Mouse (Mus musculus): ENCODE data around the gene Cfap97d2.
A peak's percentile ranks its signal among the peaks of the same experiment; 100 is the strongest.
"Not testable (repeated sequence)": the region's sequence is repeated elsewhere in the genome, so short reads cannot be mapped to it uniquely, and the experiment has no call there.

Gene Cfap97d2

GRCm38 (mm10) chr8:13697196-13697595, 8.5 kb upstream of the Cfap97d2 start:
- no peaks in the 10 kb centered on the region; the same call in 1 of the 2 replicates for H3K27me3 ChIP-seq (ENCODE audit: control insufficient read depth, insufficient read depth, low read length, poor library complexity, severe bottlenecking)
- no peaks in the 10 kb centered on the region for H3K36me3 ChIP-seq (ENCODE audit: control insufficient read depth, insufficient read depth, low read length, poor library complexity, severe bottlenecking)
- no peak for DNase-seq (ENCODE audit: low read depth, low spot score)

- DNase-seq (ENCODE audit: low read depth, low spot score) = no peak
- no peaks in the 10 kb centered on the region; the same call in 1 of the 2 replicates for H3K27me3 ChIP-seq (ENCODE audit: control insufficient read depth, insufficient read depth, low read length, poor library complexity, severe bottlenecking)
These were observed 8.0 kb upstream of the Cfap97d2 start for GRCm38 (mm10) chr8:13697681-13698080.

GRCm38 (mm10) chr8:13698281-13698680, 7.4 kb upstream of the Cfap97d2 start:
- no peak for DNase-seq (ENCODE audit: low read depth, low spot score)
- Histone ChIP-seq H3K27me3 (ENCODE audit: control insufficient read depth, insufficient read depth, low read length, poor library complexity, severe bottlenecking) (no peaks in the 10 kb centered on the region; the same call in 1 of the 2 replicates), H3K36me3 (ENCODE audit: control insufficient read depth, insufficient read depth, low read length, poor library complexity, severe bottlenecking) (no peaks in the 10 kb centered on the region)

More at GRCm38 (mm10) chr8:13697681-13698080, 8.0 kb upstream of the Cfap97d2 start:
- H3K36me3 ChIP-seq (ENCODE audit: control insufficient read depth, insufficient read depth, low read length, poor library complexity, severe bottlenecking) = no peaks in the 10 kb centered on the region

- no peaks in the 10 kb centered on the region for H3K36me3 ChIP-seq (ENCODE audit: control insufficient read depth, insufficient read depth, low read length, poor library complexity, severe bottlenecking)
- H3K27me3 ChIP-seq (ENCODE audit: control insufficient read depth, insufficient read depth, low read length, poor library complexity, severe bottlenecking) = no peaks in the 10 kb centered on the region; the same call in 1 of the 2 replicates
- DNase-seq (ENCODE audit: low read depth, low spot score) = no peak
These were observed 6.3 kb upstream of the Cfap97d2 start for GRCm38 (mm10) chr8:13699323-13699949.

GRCm38 (mm10) chr8:13702755-13703154, 2.9 kb upstream of the Cfap97d2 start:
- Histone ChIP-seq H3K27me3 (ENCODE audit: control insufficient read depth, insufficient read depth, low read length, poor library complexity, severe bottlenecking) (no peaks in the 10 kb centered on the region), H3K36me3 (ENCODE audit: control insufficient read depth, insufficient read depth, low read length, poor library complexity, severe bottlenecking) (no peaks in the 10 kb centered on the region)
- DNase-seq (ENCODE audit: low read depth, low spot score) = no peak

- Histone ChIP-seq H3K36me3 (ENCODE audit: control insufficient read depth, insufficient read depth, low read length, poor library complexity, severe bottlenecking) (no peaks in the 10 kb centered on the region), H3K27me3 (ENCODE audit: control insufficient read depth, insufficient read depth, low read length, poor library complexity, severe bottlenecking) (no peaks in the 10 kb centered on the region)
- DNase-seq (ENCODE audit: low read depth, low spot score) = no peak
These were observed 1.9 kb upstream of the Cfap97d2 start for GRCm38 (mm10) chr8:13703756-13704155.

- H3K36me3 ChIP-seq (ENCODE audit: control insufficient read depth, insufficient read depth, low read length, poor library complexity, severe bottlenecking) = no peaks in the 10 kb centered on the region
- DNase-seq (ENCODE audit: low read depth, low spot score) = no peak
- H3K27me3 ChIP-seq (ENCODE audit: control insufficient read depth, insufficient read depth, low read length, poor library complexity, severe bottlenecking) = no peaks in the 10 kb centered on the region
These were observed 1.4 kb upstream of the Cfap97d2 start for GRCm38 (mm10) chr8:13704301-13704700.

GRCm38 (mm10) chr8:13706918-13707317, 1.2 kb downstream of the Cfap97d2 start:
- DNase-seq (ENCODE audit: low read depth, low spot score) = no peak
- no peaks in the 10 kb centered on the region for H3K27me3 ChIP-seq (ENCODE audit: control insufficient read depth, insufficient read depth, low read length, poor library complexity, severe bottlenecking)
- H3K36me3 ChIP-seq (ENCODE audit: control insufficient read depth, insufficient read depth, low read length, poor library complexity, severe bottlenecking) = no peaks in the 10 kb centered on the region

- DNase-seq (ENCODE audit: low read depth, low spot score) = no peak
- H3K36me3 ChIP-seq (ENCODE audit: control insufficient read depth, insufficient read depth, low read length, poor library complexity, severe bottlenecking) = no peaks in the 10 kb centered on the region
- H3K27me3 ChIP-seq (ENCODE audit: control insufficient read depth, insufficient read depth, low read length, poor library complexity, severe bottlenecking) = no peaks in the 10 kb centered on the region
These were observed 2.8 kb downstream of the Cfap97d2 start for GRCm38 (mm10) chr8:13708514-13708913.

GRCm38 (mm10) chr8:13718980-13719379, 13.3 kb downstream of the Cfap97d2 start:
- no peaks in the 10 kb centered on the region for H3K27me3 ChIP-seq (ENCODE audit: control insufficient read depth, insufficient read depth, low read length, poor library complexity, severe bottlenecking)
- DNase-seq (ENCODE audit: low read depth, low spot score) = no peak

GRCm38 (mm10) chr8:13725722-13726121, 20.0 kb downstream of the Cfap97d2 start:
- H3K36me3 ChIP-seq (ENCODE audit: control insufficient read depth, insufficient read depth, low read length, poor library complexity, severe bottlenecking) = no peaks in the 10 kb centered on the region
- peak; percentile 81 for DNase-seq (ENCODE audit: low read depth, low spot score)
- H3K27me3 ChIP-seq (ENCODE audit: control insufficient read depth, insufficient read depth, low read length, poor library complexity, severe bottlenecking) = no peaks in the 10 kb centered on the region

More at GRCm38 (mm10) chr8:13718980-13719379, 13.3 kb downstream of the Cfap97d2 start:
- H3K36me3 ChIP-seq (ENCODE audit: control insufficient read depth, insufficient read depth, low read length, poor library complexity, severe bottlenecking) = no peaks in the 10 kb centered on the region

- DNase-seq (ENCODE audit: low read depth, low spot score) = no peak
- Histone ChIP-seq H3K27me3 (ENCODE audit: control insufficient read depth, insufficient read depth, low read length, poor library complexity, severe bottlenecking) (no peaks in the 10 kb centered on the region), H3K36me3 (ENCODE audit: control insufficient read depth, insufficient read depth, low read length, poor library complexity, severe bottlenecking) (no peaks in the 10 kb centered on the region)
These were observed 21.9 kb downstream of the Cfap97d2 start for GRCm38 (mm10) chr8:13727469-13728094.

- no peaks in the 10 kb centered on the region for H3K36me3 ChIP-seq (ENCODE audit: control insufficient read depth, insufficient read depth, low read length, poor library complexity, severe bottlenecking)
- DNase-seq (ENCODE audit: low read depth, low spot score) = no peak
- H3K27me3 ChIP-seq (ENCODE audit: control insufficient read depth, insufficient read depth, low read length, poor library complexity, severe bottlenecking) = no peaks in the 10 kb centered on the region
These were observed 34.7 kb downstream of the Cfap97d2 start for GRCm38 (mm10) chr8:13740323-13740770.

GRCm38 (mm10) chr8:13740817-13741613, 35.3 kb downstream of the Cfap97d2 start:
- DNase-seq (ENCODE audit: low read depth, low spot score) = no peak
- H3K36me3 ChIP-seq (ENCODE audit: control insufficient read depth, insufficient read depth, low read length, poor library complexity, severe bottlenecking) = no peaks in the 10 kb centered on the region
- no peaks in the 10 kb centered on the region for H3K27me3 ChIP-seq (ENCODE audit: control insufficient read depth, insufficient read depth, low read length, poor library complexity, severe bottlenecking)

GRCm38 (mm10) chr8:13746212-13746611, 40.5 kb downstream of the Cfap97d2 start:
- not testable (repeated sequence) for DNase-seq (ENCODE audit: low read depth, low spot score); H3K27me3 ChIP-seq (ENCODE audit: control insufficient read depth, insufficient read depth, low read length, poor library complexity, severe bottlenecking); H3K36me3 ChIP-seq (ENCODE audit: control insufficient read depth, insufficient read depth, low read length, poor library complexity, severe bottlenecking)
